Mouse (Mus musculus) heart, postnatal 0 days (tissue): ENCODE data around the gene Ppp1r9b.
"Not testable (repeated sequence)": the region's sequence is repeated elsewhere in the genome, so short reads cannot be mapped to it uniquely, and the experiment has no call there.

ENCODE experiments used
- CTCF ChIP-seq: IDR thresholded peaks from 2 replicates; pipeline ENCODE4 v1.5.1; 2016; ENCODE audit warnings: antibody characterized with exemption, control low read depth, low read depth
- EP300 ChIP-seq: IDR thresholded peaks from 2 replicates; pipeline ENCODE4 v1.6.1; 2016; ENCODE audit warnings: antibody characterized with exemption, low read depth

DNA sequence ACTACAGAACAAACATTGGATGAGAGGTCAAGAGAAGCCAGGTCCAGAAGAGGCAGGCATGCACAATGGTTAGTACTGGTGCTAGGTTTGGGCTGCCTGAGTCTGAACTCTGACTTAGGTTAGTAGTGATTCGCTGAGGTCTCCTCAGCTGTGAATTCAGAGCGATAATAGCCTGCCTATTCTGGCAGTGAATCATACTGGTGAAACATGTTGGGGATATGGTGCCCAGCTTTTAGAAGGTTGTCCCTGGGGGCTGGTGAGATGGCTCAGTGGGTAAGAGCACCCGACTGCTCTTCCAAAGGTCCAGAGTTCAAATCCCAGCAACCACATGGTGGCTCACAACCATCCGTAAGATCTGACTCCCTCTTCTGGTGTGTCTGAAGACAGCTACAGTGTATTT, 21.1 kb upstream of the Ppp1r9b start:
- TF ChIP-seq EP300, CTCF: not testable (repeated sequence)
